Mouse (Mus musculus) layer of hippocampus, postnatal 14 days (tissue): Measurements from ENCODE around the gene Usp17le. TPM values are rescaled to one million over a fixed set of nuclear protein-coding genes. Genes with fewer than 3 reads are reported as not detected.
"Not testable (repeated sequence)": the region's sequence is repeated elsewhere in the genome, so short reads cannot be mapped to it uniquely, and the experiment has no call there.

Source experiments
- DNase-seq, 2 experiments: peaks; one replicate each; pipeline ENCODE4 v3.0.0; 2021 to 2022; ENCODE audit warnings: low spot score in 2 of 2, mixed read lengths in 1 of 2
- long read RNA-seq, 2 experiments: library from polyadenylated mRNA; stranded (forward); transcript quantifications; one replicate each; pipeline ENCODE4 v2.0.0; 2021
- total RNA-seq, 2 experiments: library from RNA; stranded (reverse); gene quantifications; 2 replicates each; pipeline ENCODE4 v1.2.3; 2021

Usp17le gene
- not detected for total RNA-seq
- long read RNA-seq, experiment 1 = 0 reads
- long read RNA-seq, experiment 2 = 0 reads

DNA sequence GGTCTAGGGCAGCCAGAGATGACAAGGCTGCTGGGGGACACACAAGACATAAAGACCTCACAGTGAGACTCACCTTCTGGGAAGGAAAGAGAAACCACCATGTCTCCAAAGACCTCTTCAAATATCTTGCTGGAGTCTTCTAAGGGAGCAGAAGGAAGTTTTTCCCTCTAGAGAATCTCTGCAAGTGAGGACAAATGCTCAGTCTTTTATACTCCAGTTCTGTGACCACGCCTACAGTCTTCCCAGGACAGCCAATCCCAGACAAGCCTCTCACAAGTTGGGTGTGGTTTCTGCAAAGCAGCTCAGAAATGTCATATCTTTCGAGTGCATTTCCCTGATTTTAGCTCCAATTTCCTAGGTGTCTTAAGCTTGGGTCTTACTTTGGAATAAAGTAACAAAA lies at the start of gene Usp17le:
Gene Usp17le (minus strand): TSS at position 101 of the 400 bp plus-strand sequence.
- not testable (repeated sequence) for DNase-seq

DNA sequence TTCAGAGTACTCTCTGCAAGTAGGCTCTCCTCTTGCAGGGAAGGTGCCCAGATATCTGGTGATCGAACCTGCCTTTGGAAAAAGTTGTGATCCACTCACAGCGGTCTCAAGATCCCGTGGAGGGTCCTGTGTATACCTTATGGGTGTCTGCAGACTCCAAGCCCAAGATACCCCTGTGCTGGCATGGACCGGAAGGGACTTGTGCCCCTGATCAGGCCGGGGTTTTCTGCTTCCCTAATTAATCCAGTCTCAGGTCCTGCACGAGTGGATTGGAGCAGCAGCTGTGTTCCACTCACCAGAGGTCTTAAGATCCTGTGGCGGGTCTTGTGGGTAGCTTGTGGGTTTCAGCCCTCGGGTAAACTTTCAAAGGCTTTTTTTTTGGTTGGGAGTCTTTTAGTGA lies 33.1 kb upstream of the Usp17le start:
- not testable (repeated sequence) for DNase-seq

DNA sequence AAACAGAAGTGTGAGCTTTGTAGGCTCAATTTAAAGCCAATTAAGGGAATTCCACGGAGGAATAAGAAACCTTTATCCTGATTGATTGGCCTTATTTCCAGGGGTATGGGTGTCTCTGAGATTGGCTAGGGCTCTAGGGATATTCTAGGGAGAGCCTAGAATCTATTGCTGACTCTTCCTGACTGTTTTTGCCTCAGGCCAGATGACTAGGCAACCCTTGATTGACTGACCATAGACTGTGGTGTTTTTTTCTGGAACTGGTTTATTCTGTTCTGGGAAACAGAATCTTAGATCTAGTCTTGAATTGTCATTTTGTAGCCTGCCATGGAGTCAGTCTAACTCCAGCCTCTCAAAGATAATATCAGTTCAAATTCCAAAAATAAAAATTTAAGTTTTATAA lies 13.5 kb upstream of the Usp17le start:
- no peak for DNase-seq

Other genes starting within 250 kb of the Usp17le start
- not detected for gene Olfr651, start 227.3 kb downstream of the Usp17le start, total RNA-seq
- not detected for gene Olfr652, start 216.6 kb downstream of the Usp17le start, total RNA-seq
- gene Olfr653, start 200.2 kb downstream of the Usp17le start, total RNA-seq = not detected
- not detected for gene Olfr654, start 190.4 kb downstream of the Usp17le start, total RNA-seq
- not detected for gene Olfr655, start 175.7 kb downstream of the Usp17le start, total RNA-seq
- not detected for gene Olfr656, start 163.5 kb downstream of the Usp17le start, total RNA-seq
- gene Olfr657, start 152.7 kb downstream of the Usp17le start, total RNA-seq = not detected
- not detected for gene Olfr658, start 130.2 kb downstream of the Usp17le start, total RNA-seq
- gene Olfr659, start 110.7 kb downstream of the Usp17le start, total RNA-seq = not detected
- gene Olfr661, start 91.0 kb downstream of the Usp17le start, total RNA-seq = not detected
- not detected for gene Usp17lb, start 65.1 kb upstream of the Usp17le start, total RNA-seq
- not detected for gene Usp17la, start 79.5 kb upstream of the Usp17le start, total RNA-seq
- not detected for gene Olfr665, start 100.6 kb upstream of the Usp17le start, total RNA-seq
- gene Olfr666, start 118.5 kb upstream of the Usp17le start, total RNA-seq = not detected
- gene Olfr667, start 144.0 kb upstream of the Usp17le start, total RNA-seq = not detected
- gene Olfr668, start 150.6 kb upstream of the Usp17le start, total RNA-seq = not detected
- not detected for gene Olfr669, start 156.8 kb upstream of the Usp17le start, total RNA-seq
- not detected for gene Olfr670, start 185.2 kb upstream of the Usp17le start, total RNA-seq
- not detected for gene Olfr671, start 201.7 kb upstream of the Usp17le start, total RNA-seq
- not detected for gene Olfr672, start 224.6 kb upstream of the Usp17le start, total RNA-seq